Mouse (Mus musculus) forebrain, embryonic 14.5 days (tissue): Measurements from ENCODE around the gene Lrrn1. TPM values are rescaled to one million over a fixed set of nuclear protein-coding genes. Genes with fewer than 3 reads are reported as not detected.
A peak's percentile ranks its signal among the peaks of the same experiment; 100 is the strongest.

Source experiments
- ATAC-seq: fragments of 200-750 bp; cut with Nextera tagmentation; 2 replicates; pipeline ENCODE4 v1.8.0; 2017; ENCODE audit warnings: mild to moderate bottlenecking, moderate library complexity
- DNase-seq: peaks from one replicate; pipeline ENCODE4 v3.0.0-alpha.2; 2015; ENCODE audit warnings: low spot score
- H3K27ac ChIP-seq: fragments of 300-500 bp; sonication (generic); 2 replicates; pipeline ENCODE4 v1.5.1; 2014; ENCODE audit warnings: low read depth, mild to moderate bottlenecking, control low read depth, low read length, moderate library complexity
- H3K27me3 ChIP-seq: fragments of 300-500 bp; sonication (generic); replicated peaks from 2 replicates; pipeline ENCODE4 v1.6.1; 2014; ENCODE audit warnings: low read length, control low read depth, mixed read lengths; ENCODE audit not compliant: control insufficient read depth, insufficient read depth
- H3K36me3 ChIP-seq: fragments of 300-500 bp; sonication (generic); 2 replicates; pipeline ENCODE4 v1.6.1; 2014; ENCODE audit warnings: low read length, control low read depth; ENCODE audit not compliant: control insufficient read depth, insufficient read depth
- H3K4me1 ChIP-seq: fragments of 300-500 bp; sonication (generic); 2 replicates; pipeline ENCODE4 v1.6.1; 2014; ENCODE audit warnings: antibody characterized with exemption, low read length, control low read depth; ENCODE audit not compliant: control insufficient read depth, insufficient read depth
- H3K4me2 ChIP-seq: fragments of 300-500 bp; sonication (generic); 2 replicates; pipeline ENCODE4 v1.6.1; 2014; ENCODE audit warnings: mild to moderate bottlenecking, control low read depth, low read length
- H3K4me3 ChIP-seq: fragments of 300-500 bp; sonication (generic); 2 replicates; pipeline ENCODE4 v1.5.1; 2014; ENCODE audit warnings: low read depth, low read length, control low read depth
- H3K9ac ChIP-seq: fragments of 300-500 bp; sonication (generic); 2 replicates; pipeline ENCODE4 v1.6.1; 2014; ENCODE audit warnings: mild to moderate bottlenecking, low read length, control low read depth, moderate library complexity
- H3K9me3 ChIP-seq: fragments of 300-500 bp; sonication (generic); replicated peaks from 2 replicates; pipeline ENCODE4 v1.6.1; 2016; ENCODE audit warnings: low read length, control low read depth, mixed read lengths; ENCODE audit not compliant: control insufficient read depth
- WGBS: fragments of 180-500 bp; shearing (Covaris S2); extraction: QIAGEN DNeasy Blood & Tissue Kit; methylation state at CpG from one replicate; pipeline ENCODE4 v1.1.7; 2014; 5-methylcytosine and 5-hydroxymethylcytosine counted together
- polyA plus RNA-seq: library from polyadenylated mRNA; unstranded; fragments of >200 nt; fragmentation: Nextera tagmentation; extraction: Ambion mirVana; gene quantifications from 2 replicates; pipeline ENCODE4 v1.2.1, GENCODE M21; 2014

Lrrn1 gene
- polyA plus RNA-seq, 1 experiment from 2014 or later = 47.8 TPM

DNA sequence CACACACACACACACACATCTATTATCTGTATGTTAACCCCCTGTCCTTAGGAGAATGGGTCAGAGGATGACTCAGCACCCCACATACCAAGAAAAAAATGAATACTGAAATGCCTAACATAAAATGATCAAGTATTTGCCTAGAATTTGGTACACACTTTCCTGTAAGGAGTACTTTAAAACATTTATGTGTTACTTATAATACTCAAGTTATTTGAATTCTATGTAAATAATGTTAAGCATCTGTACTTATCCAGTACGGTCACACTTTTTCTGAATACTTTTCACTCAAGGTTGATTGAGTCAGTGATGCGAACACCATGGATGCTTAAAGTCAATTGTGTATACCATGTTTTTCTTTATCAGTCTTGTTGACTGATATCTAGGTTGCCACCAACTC lies 32.7 kb downstream of the Lrrn1 start:
- DNase-seq = no peak
- H3K9ac ChIP-seq = no peak overlapping the region
- ATAC-seq = no peak
- H3K4me1 ChIP-seq = no peaks in the 10 kb centered on the region
- 97% methylated on average over 2 of the region's 2 CpGs for WGBS
- H3K4me3 ChIP-seq = no peak overlapping the region
- no peak overlapping the region for H3K4me2 ChIP-seq
- H3K27ac ChIP-seq = no peak overlapping the region
- H3K36me3 ChIP-seq = peaks cover 5% of the 10 kb centered on the region
- no peaks in the 10 kb centered on the region for H3K27me3 ChIP-seq
- no peaks in the 10 kb centered on the region for H3K9me3 ChIP-seq

DNA sequence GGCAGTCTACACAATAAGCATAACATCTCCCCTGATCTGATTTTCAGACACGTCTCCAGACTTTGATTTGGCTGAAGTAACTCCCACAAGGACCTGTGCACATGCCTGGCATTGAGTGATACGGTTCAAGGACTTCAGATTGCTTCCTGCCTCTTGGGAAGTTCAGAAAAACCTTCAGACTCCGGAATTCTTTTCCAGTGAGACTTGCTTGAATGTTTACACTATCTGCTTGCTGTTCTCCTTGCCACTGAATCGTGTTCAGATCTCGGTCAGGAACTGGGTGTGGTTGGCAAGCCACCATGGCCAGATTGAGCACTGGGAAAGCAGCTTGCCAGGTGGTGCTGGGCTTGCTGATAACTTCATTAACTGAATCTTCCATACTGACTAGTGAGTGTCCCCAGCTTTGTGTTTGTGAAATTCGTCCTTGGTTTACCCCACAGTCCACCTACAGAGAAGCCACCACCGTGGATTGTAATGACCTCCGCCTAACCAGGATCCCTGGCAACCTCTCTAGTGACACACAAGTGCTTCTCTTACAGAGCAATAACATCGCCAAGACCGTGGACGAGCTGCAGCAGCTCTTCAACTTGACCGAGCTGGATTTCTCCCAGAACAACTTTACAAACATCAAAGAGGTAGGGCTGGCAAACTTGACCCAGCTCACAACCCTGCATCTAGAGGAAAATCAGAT lies 37.5 kb downstream of the Lrrn1 start:
- no peaks in the 10 kb centered on the region for H3K27me3 ChIP-seq
- DNase-seq (no peak), ATAC-seq (no peak)
- no peaks in the 10 kb centered on the region for H3K4me1 ChIP-seq
- H3K4me2 ChIP-seq = no peak overlapping the region
- no peak overlapping the region for H3K9ac ChIP-seq
- no peaks in the 10 kb centered on the region for H3K9me3 ChIP-seq
- no peak overlapping the region for H3K4me3 ChIP-seq
- no peak overlapping the region for H3K27ac ChIP-seq
- peaks cover 28% of the 10 kb centered on the region for H3K36me3 ChIP-seq
- WGBS = 85% methylated on average over 12 of the region's 12 CpGs

DNA sequence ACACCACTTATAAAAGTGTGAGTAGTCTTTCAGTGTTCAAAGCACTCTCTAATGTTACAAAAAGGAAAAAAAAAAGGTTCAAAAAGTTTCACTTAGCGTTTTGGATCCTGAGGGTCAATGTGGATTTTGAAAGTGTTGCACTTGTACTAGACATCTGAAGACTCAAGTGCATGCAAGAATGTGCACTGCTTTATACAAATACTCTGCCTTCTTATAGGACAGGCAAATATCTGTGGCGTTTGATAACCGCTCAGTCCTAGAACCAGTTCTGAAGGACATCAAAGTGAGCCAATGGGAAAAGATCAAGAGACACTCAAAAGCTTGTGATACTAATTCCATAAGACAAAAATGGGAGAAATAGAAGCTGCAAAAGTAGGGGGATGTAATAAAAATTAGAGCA lies 45.0 kb downstream of the Lrrn1 start:
- H3K4me1 ChIP-seq = no peaks in the 10 kb centered on the region
- no peaks in the 10 kb centered on the region for H3K27me3 ChIP-seq
- H3K9ac ChIP-seq = no peak overlapping the region
- H3K4me2 ChIP-seq = no peak overlapping the region
- no peaks in the 10 kb centered on the region for H3K9me3 ChIP-seq
- no peak overlapping the region for H3K27ac ChIP-seq
- 89% methylated on average over 3 of the region's 3 CpGs for WGBS
- DNase-seq = no peak
- no peak for ATAC-seq
- H3K4me3 ChIP-seq = no peak overlapping the region
- peaks cover 4% of the 10 kb centered on the region for H3K36me3 ChIP-seq

- H3K9ac ChIP-seq = no peak overlapping the region
- no peaks in the 10 kb centered on the region for H3K27me3 ChIP-seq
- H3K36me3 ChIP-seq = peaks cover 4% of the 10 kb centered on the region
- H3K4me1 ChIP-seq = no peaks in the 10 kb centered on the region
- ATAC-seq (no peak), DNase-seq (no peak)
- H3K9me3 ChIP-seq = no peaks in the 10 kb centered on the region
- 69% methylated on average over 3 of the region's 3 CpGs for WGBS
- H3K4me3 ChIP-seq = no peak overlapping the region
- H3K4me2 ChIP-seq = no peak overlapping the region
- H3K27ac ChIP-seq = no peak overlapping the region
Observed at GRCm38 (mm10) chr6:107575405-107575804, 45.8 kb downstream of the Lrrn1 start.

DNA sequence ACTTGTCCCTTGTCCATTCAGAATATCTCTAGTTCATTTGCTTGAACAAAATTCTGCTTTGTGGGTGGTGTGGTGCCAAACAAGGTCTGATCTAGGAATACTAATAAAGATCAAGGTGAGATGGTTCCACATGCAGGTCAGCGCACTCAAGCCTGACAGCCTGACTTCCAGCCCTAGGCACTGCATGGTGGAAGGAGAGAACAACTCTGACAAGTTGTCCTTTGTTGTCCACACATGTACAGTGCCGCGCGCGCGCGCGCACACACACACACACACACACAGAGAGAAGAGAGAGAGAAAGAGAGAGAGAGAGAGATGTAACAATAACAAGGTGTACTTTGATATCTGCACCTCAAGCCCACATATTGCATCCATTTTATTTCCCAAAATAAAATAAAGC lies 47.7 kb downstream of the Lrrn1 start:
- no peaks in the 10 kb centered on the region for H3K9me3 ChIP-seq
- H3K27me3 ChIP-seq = no peaks in the 10 kb centered on the region
- peaks cover 4% of the 10 kb centered on the region; the same call in 1 of the 2 replicates for H3K36me3 ChIP-seq
- no peak overlapping the region for H3K4me2 ChIP-seq
- whole genome bisulfite sequencing = 98% methylated on average over 8 of the region's 8 CpGs
- H3K27ac ChIP-seq = no peak overlapping the region
- 0 out of 2 replicates have a peak, but pooled peaks have one; percentile 7 for ATAC-seq
- no peak overlapping the region for H3K4me3 ChIP-seq
- no peak for DNase-seq
- H3K9ac ChIP-seq = no peak overlapping the region
- no peaks in the 10 kb centered on the region for H3K4me1 ChIP-seq

- ATAC-seq (peak; percentile 86), DNase-seq (peak; percentile 26)
- Histone ChIP-seq H3K4me2 (no peak overlapping the region), H3K4me1 (no peaks in the 10 kb centered on the region), H3K27ac (no peak overlapping the region), H3K27me3 (no peaks in the 10 kb centered on the region), H3K36me3 (no peaks in the 10 kb centered on the region), H3K4me3 (no peak overlapping the region), H3K9ac (no peak overlapping the region), H3K9me3 (no peaks in the 10 kb centered on the region)
- 67% methylated on average over 1 of the region's 1 CpGs for WGBS
Observed at GRCm38 (mm10) chr6:107583759-107584383, 54.3 kb downstream of the Lrrn1 start.

GRCm38 (mm10) chr6:107605151-107605550 lies 75.6 kb downstream of the Lrrn1 start:
- Histone ChIP-seq H3K27ac (no peak overlapping the region), H3K4me2 (no peak overlapping the region), H3K4me1 (no peaks in the 10 kb centered on the region), H3K9ac (no peak overlapping the region), H3K36me3 (no peaks in the 10 kb centered on the region), H3K4me3 (no peak overlapping the region), H3K9me3 (no peaks in the 10 kb centered on the region), H3K27me3 (no peaks in the 10 kb centered on the region)
- DNase-seq (peak; percentile 44), ATAC-seq (peak; percentile 50; the same call in 1 of the 2 replicates)

DNA sequence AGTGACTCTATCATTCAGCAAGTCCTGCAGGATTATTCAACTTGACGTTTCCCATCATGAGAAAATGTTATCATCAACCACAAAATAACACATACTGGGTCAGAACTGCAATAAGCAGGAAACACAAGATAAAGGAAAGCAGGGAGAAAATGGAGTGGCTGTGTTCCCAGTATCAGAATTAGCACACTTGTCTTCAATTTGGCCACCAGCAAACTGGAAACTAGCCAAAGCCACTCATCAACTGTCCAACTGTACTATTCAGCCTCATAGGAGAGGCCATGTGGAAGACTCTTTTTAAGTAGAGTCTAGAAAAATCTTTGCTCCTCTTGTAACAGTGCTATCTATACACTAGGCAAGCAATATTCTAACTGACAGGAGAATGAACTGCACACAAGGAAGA lies 84.7 kb downstream of the Lrrn1 start:
- no peaks in the 10 kb centered on the region for H3K9me3 ChIP-seq
- H3K27me3 ChIP-seq = no peaks in the 10 kb centered on the region
- no peaks in the 10 kb centered on the region for H3K36me3 ChIP-seq
- no peak overlapping the region for H3K4me3 ChIP-seq
- peak; percentile 37 for DNase-seq
- WGBS = 53% methylated on average over 1 of the region's 1 CpGs
- no peak overlapping the region for H3K27ac ChIP-seq
- ATAC-seq = no peak
- no peak overlapping the region for H3K4me2 ChIP-seq
- no peak overlapping the region for H3K9ac ChIP-seq
- 0 out of 2 replicates have a peak, but pooled peaks cover 3% of the 10 kb centered on the region for H3K4me1 ChIP-seq
